Mouse (Mus musculus): Measurements from ENCODE around the gene Fam118a.

DNA sequence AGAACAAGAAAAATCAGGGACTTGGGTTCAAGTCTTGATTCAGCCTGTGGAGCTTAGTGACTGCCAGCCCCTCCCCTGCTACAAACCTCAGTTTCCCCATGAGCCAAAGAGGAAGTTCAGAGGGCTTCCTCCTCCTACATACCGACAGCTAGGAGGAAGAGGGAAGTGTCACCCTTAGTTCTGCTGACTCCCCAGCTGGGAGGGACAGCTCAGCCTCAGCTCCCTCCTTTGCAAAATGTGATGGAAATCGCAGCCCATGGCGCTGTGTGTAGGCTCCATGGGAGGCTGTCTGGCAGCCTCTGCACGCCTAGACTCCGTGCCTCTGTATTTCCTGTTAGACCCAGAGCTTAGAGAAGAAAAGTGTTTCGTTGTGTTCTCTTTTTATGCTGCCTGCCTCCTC is 34.2 kb upstream of the Fam118a start:
- TF ChIP-seq CTCF (IDR thresholded peaks at IDR 0.05; ENCODE audit: control insufficient read depth, insufficient read depth, insufficient read length) (no peak), CEBPB (IDR thresholded peaks at IDR 0.05; ENCODE audit: low read depth) (no peak), MYOD1 (IDR thresholded peaks at IDR 0.05; ENCODE audit: control insufficient read depth, insufficient read length, low read depth) (no peak), USF1 (IDR thresholded peaks at IDR 0.05; ENCODE audit: low read depth) (no peak), MAX (IDR thresholded peaks at IDR 0.05) (no peak), MYOG (IDR thresholded peaks at IDR 0.05; ENCODE audit: control insufficient read depth, extremely low read depth, insufficient read length) (no peak), FOSL1 (IDR thresholded peaks at IDR 0.05; ENCODE audit: insufficient read depth, low read length, poor library complexity, severe bottlenecking) (no peak)
